Mouse (Mus musculus) liver, postnatal 0 days (tissue): ENCODE data around the gene Vamp4. TPM values are rescaled to one million over a fixed set of nuclear protein-coding genes. Genes with fewer than 3 reads are reported as not detected.

Experiments used
- ATAC-seq: fragments of 200-750 bp; cut with Nextera tagmentation; 2 replicates; pipeline ENCODE4 v1.8.0; 2017; ENCODE audit warnings: mild to moderate bottlenecking, moderate library complexity
- DNase-seq: peaks from one replicate; pipeline ENCODE4 v3.0.0-alpha.2; 2016
- H3K27ac ChIP-seq: fragments of 300-500 bp; sonication (generic); 2 replicates; pipeline ENCODE4 v1.5.1; 2014; ENCODE audit warnings: antibody characterized with exemption, moderate library complexity, mild to moderate bottlenecking, low read depth
- H3K27me3 ChIP-seq: fragments of 300-500 bp; sonication (generic); 2 replicates; pipeline ENCODE4 v1.6.1; 2014; ENCODE audit warnings: low read length, control low read depth, mixed read lengths; ENCODE audit not compliant: insufficient read depth
- H3K36me3 ChIP-seq: fragments of 300-500 bp; sonication (generic); replicated peaks from 2 replicates; pipeline ENCODE4 v1.6.1; 2014; ENCODE audit warnings: mild to moderate bottlenecking, control low read depth, low read length, moderate library complexity, mixed read lengths; ENCODE audit not compliant: insufficient read depth
- H3K4me1 ChIP-seq: fragments of 300-500 bp; sonication (generic); 2 replicates; pipeline ENCODE4 v1.6.1; 2014; ENCODE audit warnings: antibody characterized with exemption, mild to moderate bottlenecking, control low read depth; ENCODE audit not compliant: insufficient read depth
- H3K4me2 ChIP-seq: fragments of 300-500 bp; sonication (generic); 2 replicates; pipeline ENCODE4 v1.6.1; 2014; ENCODE audit warnings: low read depth, mild to moderate bottlenecking, low read length, moderate library complexity, mixed read lengths
- H3K4me3 ChIP-seq: fragments of 300-500 bp; sonication (generic); 2 replicates; pipeline ENCODE4 v1.5.1; 2014; ENCODE audit warnings: low read depth, low read length
- H3K9ac ChIP-seq: fragments of 300-500 bp; sonication (generic); replicated peaks from 2 replicates; pipeline ENCODE4 v1.6.1; 2014; ENCODE audit warnings: mild to moderate bottlenecking, moderate library complexity
- H3K9me3 ChIP-seq: fragments of 300-500 bp; sonication (generic); 2 replicates; pipeline ENCODE4 v1.6.1; 2016; ENCODE audit warnings: mild to moderate bottlenecking, control low read depth, low read length, mixed read lengths
- CTCF ChIP-seq: sonication (generic); IDR thresholded peaks from 2 replicates; pipeline ENCODE4 v1.5.1; 2016; ENCODE audit warnings: antibody characterized with exemption, low read depth
- EP300 ChIP-seq: IDR thresholded peaks from 2 replicates; pipeline ENCODE4 v1.6.1; 2016; ENCODE audit warnings: antibody characterized with exemption, low read depth, mild to moderate bottlenecking
- WGBS: fragments of 180-500 bp; shearing (Covaris S2); extraction: QIAGEN DNeasy Blood & Tissue Kit; methylation state at CpG from one replicate; pipeline ENCODE4 v1.1.7; 2014; ENCODE audit not compliant: insufficient replicate concordance; 5-methylcytosine and 5-hydroxymethylcytosine counted together
- polyA plus RNA-seq: library from polyadenylated mRNA; unstranded; fragments of >200 nt; fragmentation: Nextera tagmentation; extraction: Ambion mirVana; gene quantifications from 2 replicates; pipeline ENCODE4 v1.2.1, GENCODE M21; 2015

Gene Vamp4
- polyA plus RNA-seq, 1 experiment from 2014 or later = 14.9 TPM

DNA sequence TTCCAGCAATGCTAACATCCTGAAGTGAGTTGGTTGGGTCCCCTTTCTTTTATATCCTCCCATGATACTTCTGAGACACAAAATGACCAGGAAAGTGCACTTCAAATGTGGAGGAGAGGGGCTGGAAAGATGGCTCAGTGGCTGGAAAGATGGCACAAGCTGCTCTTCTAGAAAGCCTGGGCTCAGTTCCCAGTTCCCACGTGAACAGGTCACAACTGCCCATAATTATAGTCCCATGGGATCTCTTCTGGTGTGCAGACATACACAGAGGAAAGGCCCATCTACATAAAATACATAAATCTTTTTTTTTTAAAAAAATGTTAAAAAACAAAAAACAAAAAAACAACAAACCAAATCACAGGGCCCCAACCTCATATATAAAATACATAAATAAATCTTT, 27.1 kb upstream of the Vamp4 start:
- Histone ChIP-seq H3K4me3 (no peak overlapping the region), H3K27me3 (no peaks in the 10 kb centered on the region), H3K36me3 (peaks cover 41% of the 10 kb centered on the region), H3K4me2 (no peak overlapping the region), H3K9me3 (no peaks in the 10 kb centered on the region), H3K27ac (no peak overlapping the region), H3K4me1 (peaks cover 11% of the 10 kb centered on the region), H3K9ac (no peak overlapping the region)
- whole genome bisulfite sequencing = 81% methylated on average over 1 of the region's 1 CpGs
- ATAC-seq (no peak), DNase-seq (no peak)
- TF ChIP-seq EP300 = no peak
- no peak for TF ChIP-seq CTCF

DNA sequence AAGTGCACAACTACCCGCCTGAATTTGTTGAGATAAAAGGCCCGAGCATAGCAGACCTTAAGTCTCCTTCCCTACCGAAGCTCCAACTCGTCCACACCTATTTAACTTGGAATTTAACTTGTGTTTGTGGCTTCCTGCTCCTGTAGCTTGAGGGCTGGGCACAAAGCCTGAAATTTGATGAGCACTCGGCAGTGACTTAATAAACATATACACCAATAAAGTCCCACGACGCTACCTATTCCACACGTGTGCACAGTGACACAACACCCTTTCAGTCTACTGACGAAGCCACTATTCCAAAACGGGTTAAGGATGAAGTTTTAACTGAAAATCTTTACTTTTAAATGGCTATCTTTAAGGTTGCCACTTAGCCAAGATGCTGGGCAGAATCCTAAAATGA, 22.7 kb upstream of the Vamp4 start:
- H3K36me3 ChIP-seq = peaks cover 17% of the 10 kb centered on the region
- no peak for DNase-seq
- TF ChIP-seq CTCF (no peak), EP300 (no peak)
- WGBS = 2% methylated on average over 10 of the region's 10 CpGs
- H3K27ac ChIP-seq = peak overlapping the region; percentile 70
- no peak for ATAC-seq
- peak overlapping the region; percentile 100 for H3K4me2 ChIP-seq
- peak overlapping the region; percentile 84 for H3K9ac ChIP-seq
- no peaks in the 10 kb centered on the region for H3K9me3 ChIP-seq
- peak overlapping the region; percentile 79 for H3K4me3 ChIP-seq
- peaks cover 11% of the 10 kb centered on the region for H3K4me1 ChIP-seq
- H3K27me3 ChIP-seq = no peaks in the 10 kb centered on the region

- Histone ChIP-seq H3K27ac (peak within 1 kb of the TSS; percentile 70), H3K27me3 (no peaks in the 10 kb centered on the region), H3K4me3 (peak within 1 kb of the TSS; percentile 79), H3K36me3 (peaks cover 17% of the 10 kb centered on the region), H3K4me2 (peak within 1 kb of the TSS; percentile 100), H3K4me1 (peaks cover 11% of the 10 kb centered on the region), H3K9me3 (no peaks in the 10 kb centered on the region), H3K9ac (peak within 1 kb of the TSS; percentile 84)
- TF ChIP-seq EP300 (no peak), CTCF (no peak)
- WGBS = under 1% methylated on average over 52 of the region's 52 CpGs
- ATAC-seq = peak; percentile 99
- DNase-seq = peak; percentile 96
Measured at GRCm38 (mm10) chr1:162548016-162548916, 22.0 kb upstream of the Vamp4 start, which contains the start of gene Mettl13. Gene Mettl13 (minus strand): TSS chr1:162548551.

DNA sequence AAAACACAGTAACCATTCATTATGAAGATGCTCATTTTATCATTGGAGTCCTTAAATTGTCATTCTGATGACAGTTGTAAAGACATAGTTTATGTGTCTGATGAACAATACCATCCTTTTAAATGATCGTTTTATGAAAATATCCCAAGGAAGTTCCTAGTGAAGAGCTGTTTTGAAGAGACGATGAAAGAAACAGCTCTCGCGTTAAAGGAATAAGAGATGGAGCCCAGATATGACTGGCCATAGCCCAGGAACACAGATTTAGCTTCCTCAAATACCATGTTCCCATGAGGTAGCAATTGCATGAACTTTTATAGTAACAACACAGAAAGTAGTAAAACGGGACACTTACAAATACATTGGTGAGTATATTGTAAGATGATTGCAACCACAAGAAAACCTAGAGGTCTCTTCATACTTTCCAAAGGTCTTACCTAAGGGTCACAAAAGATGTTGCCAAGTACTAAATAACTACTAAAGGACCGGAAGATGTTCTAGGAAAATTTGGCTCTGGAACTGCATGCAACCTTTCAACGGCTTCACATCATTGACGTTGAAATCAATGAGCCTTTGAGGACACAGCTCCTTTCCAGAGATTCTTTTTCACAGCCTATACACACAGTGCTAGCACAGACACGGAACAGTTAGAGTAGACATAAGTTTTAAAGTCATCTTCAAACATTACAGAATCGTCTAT, 21.2 kb upstream of the Vamp4 start:
- Histone ChIP-seq H3K9me3 (no peaks in the 10 kb centered on the region), H3K9ac (peak overlapping the region; percentile 84), H3K4me2 (peak overlapping the region; percentile 100), H3K36me3 (peaks cover 12% of the 10 kb centered on the region), H3K27me3 (no peaks in the 10 kb centered on the region), H3K27ac (peak overlapping the region; percentile 52), H3K4me3 (peak overlapping the region; percentile 79), H3K4me1 (peaks cover 11% of the 10 kb centered on the region)
- 51% methylated on average over 10 of the region's 10 CpGs for WGBS
- no peak for TF ChIP-seq EP300
- no peak for TF ChIP-seq CTCF
- ATAC-seq = no peak
- DNase-seq = no peak

DNA sequence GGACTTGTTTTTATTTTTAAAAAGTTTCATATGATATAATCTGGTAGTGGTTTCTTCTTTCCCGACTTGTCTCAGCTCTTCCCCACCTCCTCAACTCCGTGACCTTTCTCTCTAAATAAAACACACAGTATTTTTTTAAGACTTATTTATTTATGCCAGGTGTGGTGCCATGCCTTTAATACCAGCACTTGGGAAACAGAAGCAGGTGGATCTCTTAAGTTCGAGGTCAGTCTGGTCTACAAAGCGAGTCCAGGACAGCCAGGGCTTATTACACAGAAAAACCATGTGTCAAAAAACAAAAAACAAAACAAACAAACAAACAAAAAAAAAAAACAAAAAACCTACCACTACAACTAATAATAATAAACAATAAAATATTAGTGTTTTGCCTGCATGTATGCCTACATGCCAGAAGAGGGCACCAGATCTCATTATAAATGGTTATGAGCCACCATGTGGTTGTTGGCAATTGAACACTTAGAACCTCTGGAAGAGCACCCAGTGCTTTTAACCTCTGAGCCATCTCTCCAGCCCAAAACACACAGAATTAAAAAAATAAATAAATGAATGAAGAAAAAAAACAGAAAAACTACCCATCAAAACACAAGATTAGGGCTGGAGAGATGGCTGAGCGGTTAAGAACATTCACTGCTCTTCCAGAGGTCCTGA, 20.6 kb upstream of the Vamp4 start:
- no peak for ATAC-seq
- TF ChIP-seq CTCF (peak; percentile 81), EP300 (no peak)

DNA sequence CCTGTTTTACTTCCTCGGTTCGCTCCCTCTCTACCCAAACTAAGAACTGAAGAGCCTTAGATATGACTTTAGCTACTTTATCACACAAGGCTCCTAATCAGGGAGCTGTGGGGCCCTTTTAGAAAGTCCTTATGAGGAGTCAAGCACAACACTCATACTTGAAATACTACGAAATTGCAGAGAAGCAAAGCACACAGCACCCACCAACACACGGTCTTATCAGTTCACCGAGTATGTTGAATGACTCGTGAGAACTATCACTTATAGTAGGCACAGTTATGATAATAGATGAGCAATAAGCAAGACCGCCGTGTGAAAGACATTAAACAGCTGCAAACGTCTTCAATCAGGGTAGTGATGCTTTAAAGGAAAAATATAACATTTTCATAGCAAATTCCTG, 17.4 kb upstream of the Vamp4 start:
- H3K27me3 ChIP-seq = no peaks in the 10 kb centered on the region
- no peak for TF ChIP-seq CTCF
- TF ChIP-seq EP300 = no peak
- H3K4me1 ChIP-seq = 0 out of 2 replicates have a peak, but pooled peaks cover 3% of the 10 kb centered on the region
- H3K27ac ChIP-seq = no peak overlapping the region
- H3K4me2 ChIP-seq = no peak overlapping the region
- H3K4me3 ChIP-seq = no peak overlapping the region
- ATAC-seq = no peak
- no peaks in the 10 kb centered on the region for H3K9me3 ChIP-seq
- H3K36me3 ChIP-seq = no peaks in the 10 kb centered on the region
- DNase-seq = no peak
- 49% methylated on average over 9 of the region's 9 CpGs for WGBS
- H3K9ac ChIP-seq = no peak overlapping the region

More for the DNA sequence above, 20.6 kb upstream of the Vamp4 start:
- H3K27me3 ChIP-seq = no peaks in the 10 kb centered on the region
- no peaks in the 10 kb centered on the region for H3K9me3 ChIP-seq
- 67% methylated on average over 5 of the region's 5 CpGs for WGBS
- no peak overlapping the region for H3K4me2 ChIP-seq
- peaks cover 7% of the 10 kb centered on the region; the same call in 1 of the 2 replicates for H3K36me3 ChIP-seq
- H3K4me3 ChIP-seq = no peak overlapping the region
- H3K9ac ChIP-seq = no peak overlapping the region
- peaks cover 11% of the 10 kb centered on the region for H3K4me1 ChIP-seq
- DNase-seq = no peak
- H3K27ac ChIP-seq = no peak overlapping the region
